ENCODE assay signal across 8 mouse cellular contexts in the genomic region with DNA sequence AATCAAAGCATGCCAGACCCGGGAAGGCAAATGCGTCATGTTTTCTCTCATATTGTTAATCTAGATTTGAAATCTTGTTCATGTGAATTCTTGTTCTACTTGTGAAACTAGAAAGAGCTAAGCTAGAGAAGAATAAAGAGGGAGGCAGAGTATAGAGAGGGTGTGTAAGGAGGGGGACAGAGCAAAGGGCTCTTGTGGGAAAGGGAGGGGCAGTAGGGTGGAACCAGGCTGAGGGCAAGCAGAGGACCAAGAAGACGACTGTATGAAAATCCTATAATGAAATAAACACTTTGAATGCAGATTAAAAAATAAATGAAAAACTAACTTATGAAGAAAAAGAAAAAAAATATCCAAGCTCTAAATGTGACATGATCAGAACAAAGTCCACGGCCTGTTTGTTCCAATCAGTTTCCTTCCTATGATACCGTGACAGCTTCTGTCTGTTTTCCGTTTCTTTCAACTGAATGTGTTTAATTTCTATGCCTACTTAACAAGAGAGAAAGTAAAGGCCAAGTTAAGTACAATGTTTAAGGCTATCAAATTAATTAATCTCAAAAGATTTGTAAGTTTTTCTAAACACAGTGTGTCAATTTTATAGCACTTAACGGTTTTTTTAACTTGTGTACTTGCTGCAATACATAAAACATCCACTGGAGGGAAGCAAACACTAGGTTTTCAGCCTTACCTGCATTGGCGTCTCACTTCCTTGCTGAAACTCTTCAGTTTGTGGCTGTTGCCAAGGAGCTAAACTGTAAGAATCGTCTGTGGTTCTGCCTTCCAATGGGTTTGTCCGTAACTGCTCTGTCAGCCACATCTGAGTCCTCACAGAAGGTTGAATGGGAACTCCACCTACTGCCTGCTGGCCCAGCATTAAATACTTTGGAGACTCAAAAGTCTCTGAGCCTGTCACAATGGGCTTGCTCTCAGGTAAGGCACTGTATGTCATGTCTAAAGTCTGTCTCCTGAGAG. TPM values are rescaled to one million over a fixed set of nuclear protein-coding genes. Genes with fewer than 3 reads are reported as not detected.
DNase-seq lines count a peak whose midpoint lies in the region; ATAC-seq and TF ChIP-seq lines count a peak whose summit lies in the region.

No protein-coding gene starts in this region.

- H3K36me3 ChIP-seq in C2C12 (ENCODE audit: control insufficient read depth, insufficient read depth), result peaks cover 5% of the 10 kb centered on the region
- peaks cover 6% of the 10 kb centered on the region; the same call in 1 of the 2 replicates for H3K36me3 ChIP-seq in lung, embryonic 15.5 days

- DNase-seq in MN1 (ENCODE audit: low spot score), result peak; percentile 89
- DNase-seq in cerebellum, postnatal 14 days, result peak; percentile 75 to 82
- peak; percentile 50 to 79 for DNase-seq in heart, adult 9 months (ENCODE audit: low spot score in 2 of 2)
- DNase-seq in kidney, postnatal 14 days, result peak; percentile 77
- peak; percentile 30 for DNase-seq in retina, adult 2 months (ENCODE audit: low read depth, low spot score)
- peak; percentile 36 for DNase-seq in yolk sac, embryonic 10.5 days (ENCODE audit: low spot score)

- H3K79me3 ChIP-seq in C2C12 (ENCODE audit: low read depth), result peaks cover 2% of the 10 kb centered on the region

- H3K27me3 ChIP-seq in C2C12 (ENCODE audit: control insufficient read depth, insufficient read depth, insufficient read length), result no peaks in the 10 kb centered on the region
- H3K27me3 ChIP-seq in lung, embryonic 15.5 days, result no peaks in the 10 kb centered on the region

- peak; percentile 46; the same call in 1 of the 2 replicates for ATAC-seq in lung, embryonic 15.5 days (ENCODE audit: borderline replicate concordance, extremely low read depth, low FRiP score, low TSS enrichment)

- peaks cover 5% of the 10 kb centered on the region for H3K4me1 ChIP-seq in lung, embryonic 15.5 days

- H3K9ac ChIP-seq in lung, embryonic 15.5 days, result no peak overlapping the region

- H3K9me3 ChIP-seq in lung, embryonic 15.5 days, result no peaks in the 10 kb centered on the region

- no peaks in the 10 kb centered on the region for H3K79me2 ChIP-seq in C2C12 (ENCODE audit: control insufficient read depth, insufficient read depth)

- no peak overlapping the region for H3K4me3 ChIP-seq in C2C12 (ENCODE audit: insufficient read depth, poor library complexity, severe bottlenecking)
- no peak overlapping the region for H3K4me3 ChIP-seq in lung, embryonic 15.5 days

- 54% methylated on average over 10 of the region's 10 CpGs for WGBS in lung, embryonic 15.5 days

- TF ChIP-seq CTCF in C2C12 (IDR thresholded peaks at IDR 0.05; ENCODE audit: control insufficient read depth, insufficient read depth, insufficient read length), result peak; percentile 29

- no peak overlapping the region for H3K27ac ChIP-seq in lung, embryonic 15.5 days

- no peak overlapping the region for H3K4me2 ChIP-seq in lung, embryonic 15.5 days

- H3ac ChIP-seq in C2C12 (ENCODE audit: control insufficient read depth, insufficient read length, low read depth), result no peak overlapping the region

TF ChIP-seq in C2C12, 6 proteins besides CTCF, POLR2A, EP300 and RAD21:
- TF ChIP-seq CEBPB (IDR thresholded peaks at IDR 0.05; ENCODE audit: low read depth), result no peak
- TF ChIP-seq MAX (IDR thresholded peaks at IDR 0.05), result no peak
- TF ChIP-seq USF1 (IDR thresholded peaks at IDR 0.05; ENCODE audit: low read depth), result no peak
- TF ChIP-seq MYOD1 (IDR thresholded peaks at IDR 0.05; ENCODE audit: control insufficient read depth, insufficient read length, low read depth), result no peak
- no peak for TF ChIP-seq FOSL1 (IDR thresholded peaks at IDR 0.05; ENCODE audit: insufficient read depth, low read length, poor library complexity, severe bottlenecking)
- no peak for TF ChIP-seq MYOG (IDR thresholded peaks at IDR 0.05; ENCODE audit: control insufficient read depth, extremely low read depth, insufficient read length)

RNA-seq across cellular contexts. Expression of a gene that starts 10.6 kb away (rescaled TPM):
- 0.04 TPM for polyA plus RNA-seq in C2C12 (2012; fragmentation: generic; extraction: Trizol)
- 7.5 and 15.5 TPM in 2 replicates for polyA plus RNA-seq in lung, embryonic 15.5 days (2015; fragmentation: Nextera tagmentation; extraction: Ambion mirVana)

RNA-seq across cellular contexts. Expression of a gene that starts 31.7 kb away (rescaled TPM):
- 0.32 TPM for polyA plus RNA-seq in C2C12 (2012; fragmentation: generic; extraction: Trizol)
- polyA plus RNA-seq in lung, embryonic 15.5 days (2015; fragmentation: Nextera tagmentation; extraction: Ambion mirVana), result 6.5 and 8.8 TPM in 2 replicates

Comparison
In these comparisons a context has a peak if more than half of its experiments do, and no peak if none do; other contexts are left out.
1. DNase-seq: peak in every context shown above with its lines; median percentile 89 in MN1; 78 in cerebellum, postnatal 14 days; 77 in kidney, postnatal 14 days; 64 in heart, adult 9 months; 36 in yolk sac, embryonic 10.5 days; 30 in retina, adult 2 months.